Mouse (Mus musculus) MEL (cell line): ENCODE measurements around the gene Exoc3l2.

ENCODE experiments used
- CTCF ChIP-seq, 3 experiments: IDR thresholded peaks in 2 of 3; conservative IDR thresholded peaks in 1 of 3; 2 replicates each; pipeline ENCODE4 v1.5.1; 2011 to 2012; ENCODE audit warnings: low read length in 3 of 3, low read depth in 2 of 3, mild to moderate bottlenecking in 2 of 3, improper control_type of control experiment in 1 of 3, inconsistent platforms in 1 of 3, mixed read lengths in 1 of 3, moderate library complexity in 1 of 3; ENCODE audit not compliant: control insufficient read depth in 1 of 3, insufficient read depth in 1 of 3, poor library complexity in 1 of 3, severe bottlenecking in 1 of 3
- E2F4 ChIP-seq: IDR thresholded peaks from 2 replicates; pipeline ENCODE4 v1.6.1; 2011; ENCODE audit warnings: low read depth, low read length, improper control_type of control experiment, borderline replicate concordance
- HCFC1 ChIP-seq: IDR thresholded peaks from 2 replicates; pipeline ENCODE4 v1.6.1; 2012; ENCODE audit warnings: low read depth, mild to moderate bottlenecking, inconsistent platforms, low read length, improper control_type of control experiment, moderate library complexity
- MAZ ChIP-seq: IDR thresholded peaks from 2 replicates; pipeline ENCODE4 v1.6.1; 2012; ENCODE audit warnings: low read depth, mild to moderate bottlenecking, inconsistent platforms, low read length, improper control_type of control experiment
- NELFE ChIP-seq: IDR thresholded peaks from 2 replicates; pipeline ENCODE4 v1.6.1; 2011; ENCODE audit warnings: low read depth, low read length, improper control_type of control experiment
- POLR2A ChIP-seq, 2 experiments: IDR thresholded peaks; 2 replicates each; pipeline ENCODE4 v1.6.1; 2011 to 2012; ENCODE audit warnings: low read length in 2 of 2, mild to moderate bottlenecking in 2 of 2, control low read depth in 1 of 2, improper control_type of control experiment in 1 of 2, low read depth in 1 of 2, moderate library complexity in 1 of 2; ENCODE audit not compliant: control insufficient read depth in 1 of 2, insufficient read depth in 1 of 2, poor library complexity in 1 of 2
- POLR2AphosphoS2 ChIP-seq: IDR thresholded peaks from 2 replicates; pipeline ENCODE4 v1.6.1; 2011; ENCODE audit warnings: low read length, improper control_type of control experiment
- RAD21 ChIP-seq: IDR thresholded peaks from 2 replicates; pipeline ENCODE4 v1.6.1; 2011; ENCODE audit warnings: mild to moderate bottlenecking, low read depth, low read length, improper control_type of control experiment
- UBTF ChIP-seq: IDR thresholded peaks from 2 replicates; pipeline ENCODE4 v1.6.1; 2012; ENCODE audit warnings: low read depth, mild to moderate bottlenecking, inconsistent platforms, low read length, improper control_type of control experiment, moderate library complexity, borderline replicate concordance; ENCODE audit not compliant: insufficient read depth

GRCm38 (mm10) chr7:19413525-19413924 is 49.6 kb upstream of the Exoc3l2 start:
- TF ChIP-seq POLR2AphosphoS2 (no peak), CTCF (IDR thresholded peaks at IDR 0.05 in 2 of 3, conservative IDR thresholded peaks at IDR 0.05 in 1 of 3; ENCODE audit: control insufficient read depth in 1 of 3, insufficient read depth in 1 of 3, low read depth in 2 of 3, low read length in 3 of 3, poor library complexity in 1 of 3, severe bottlenecking in 1 of 3) (no peak), MAZ (no peak), RAD21 (no peak), POLR2A (IDR thresholded peaks at IDR 0.05; ENCODE audit: control insufficient read depth in 1 of 2, insufficient read depth in 1 of 2, low read depth in 1 of 2, low read length in 2 of 2, poor library complexity in 1 of 2) (no peak), HCFC1 (no peak), E2F4 (no peak), UBTF (no peak), NELFE (no peak)
